Mouse (Mus musculus) ovary, adult 2 months (tissue): ENCODE results near the gene Anxa10. TPM values are rescaled to one million over a fixed set of nuclear protein-coding genes. Genes with fewer than 3 reads are reported as not detected.

Experiments used
- polyA plus RNA-seq: library from polyadenylated mRNA; depleted of rRNA; stranded (reverse); fragments of >200 nt; gene quantifications from 2 replicates; pipeline ENCODE4 v1.2.3, GENCODE M21; 2012; rRNA removed

Anxa10 gene
- not detected in 2 replicates for polyA plus RNA-seq

DNA sequence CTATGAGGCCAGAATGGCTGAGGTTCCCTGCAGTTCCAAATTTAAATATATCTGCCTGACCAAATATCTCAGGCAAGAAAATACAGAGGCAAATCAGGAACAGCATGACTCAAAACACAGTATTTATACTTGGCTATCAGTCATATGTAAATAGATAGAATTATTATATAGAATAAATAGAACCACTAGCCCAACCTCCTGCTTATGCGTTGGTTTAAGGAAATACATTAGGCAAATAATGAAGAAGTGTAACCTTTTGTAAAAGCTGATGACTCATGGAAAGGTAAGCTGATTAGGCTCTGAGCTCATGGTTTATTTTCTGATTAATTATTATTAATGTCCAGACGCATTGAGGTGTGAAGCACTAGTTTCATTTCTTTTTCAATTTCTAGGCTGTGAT lies at the start of gene Anxa10:
Gene Anxa10 (minus strand): TSS at position 53 of the 400 bp plus-strand sequence.

Other genes with a start within 250 kb of the Anxa10 start
- gene Palld, start 220.5 kb downstream of the Anxa10 start, polyA plus RNA-seq: 61.0 and 92.0 TPM in 2 replicates
- gene Ddx60, start 195.1 kb downstream of the Anxa10 start, polyA plus RNA-seq: 0.51 and 0.60 TPM in 2 replicates